Mouse (Mus musculus): Measurements from ENCODE around the gene Slc25a33. TPM values are rescaled to one million over a fixed set of nuclear protein-coding genes. Genes with fewer than 3 reads are reported as not detected.
"Not testable (repeated sequence)": the region's sequence is repeated elsewhere in the genome, so short reads cannot be mapped to it uniquely, and the experiment has no call there.

The Slc25a33 gene
- polyA plus RNA-seq, 1 experiment from 2014 or later = 22.0 TPM

- Histone ChIP-seq H3K4me3 (ENCODE audit: low read depth, low read length) (no peak overlapping the region), H3K4me2 (ENCODE audit: low read depth) (no peak overlapping the region), H3K27ac (ENCODE audit: low read depth, low read length) (no peak overlapping the region), H3K9me3 (ENCODE audit: control insufficient read depth, low read length) (no peaks in the 10 kb centered on the region), H3K27me3 (ENCODE audit: control insufficient read depth, insufficient read depth, low read length) (no peaks in the 10 kb centered on the region), H3K36me3 (ENCODE audit: control insufficient read depth, insufficient read depth, low read length) (0 out of 2 replicates have a peak, but pooled peaks cover 4% of the 10 kb centered on the region), H3K4me1 (ENCODE audit: control insufficient read depth, insufficient read depth, low read length) (peaks cover 7% of the 10 kb centered on the region; the same call in 1 of the 2 replicates), H3K9ac (ENCODE audit: low read length) (no peak overlapping the region)
- ATAC-seq (ENCODE audit: insufficient read depth, low FRiP score, low TSS enrichment) (no peak), DNase-seq (ENCODE audit: low spot score) (no peak)
- 69% methylated on average over 3 of the region's 3 CpGs for WGBS
Measured at GRCm38 (mm10) chr4:149752836-149753235, 21.2 kb downstream of the Slc25a33 start.

GRCm38 (mm10) chr4:149752124-149752799, 21.8 kb downstream of the Slc25a33 start:
- Histone ChIP-seq H3K36me3 (ENCODE audit: control insufficient read depth, insufficient read depth, low read length) (0 out of 2 replicates have a peak, but pooled peaks cover 4% of the 10 kb centered on the region), H3K27ac (ENCODE audit: low read depth, low read length) (0 out of 2 replicates have a peak overlapping the region, but pooled peaks have one; percentile 8), H3K4me2 (ENCODE audit: low read depth) (no peak overlapping the region)

GRCm38 (mm10) chr4:149750671-149751070, 23.4 kb downstream of the Slc25a33 start:
- peaks cover 7% of the 10 kb centered on the region; the same call in 1 of the 2 replicates for H3K4me1 ChIP-seq (ENCODE audit: control insufficient read depth, insufficient read depth, low read length)
- 38% methylated on average over 5 of the region's 5 CpGs for WGBS
- 0 out of 2 replicates have a peak, but pooled peaks cover 3% of the 10 kb centered on the region for H3K36me3 ChIP-seq (ENCODE audit: control insufficient read depth, insufficient read depth, low read length)
- no peak overlapping the region for H3K27ac ChIP-seq (ENCODE audit: low read depth, low read length)
- no peaks in the 10 kb centered on the region for H3K9me3 ChIP-seq (ENCODE audit: control insufficient read depth, low read length)
- no peak overlapping the region for H3K4me2 ChIP-seq (ENCODE audit: low read depth)
- no peak overlapping the region for H3K9ac ChIP-seq (ENCODE audit: low read length)
- DNase-seq (ENCODE audit: low spot score) (no peak), ATAC-seq (ENCODE audit: insufficient read depth, low FRiP score, low TSS enrichment) (no peak)
- H3K27me3 ChIP-seq (ENCODE audit: control insufficient read depth, insufficient read depth, low read length) = no peaks in the 10 kb centered on the region
- no peak overlapping the region for H3K4me3 ChIP-seq (ENCODE audit: low read depth, low read length)

More at GRCm38 (mm10) chr4:149752124-149752799, 21.8 kb downstream of the Slc25a33 start:
- no peaks in the 10 kb centered on the region for H3K27me3 ChIP-seq (ENCODE audit: control insufficient read depth, insufficient read depth, low read length)
- ATAC-seq (ENCODE audit: insufficient read depth, low FRiP score, low TSS enrichment) (no peak), DNase-seq (ENCODE audit: low spot score) (peak; percentile 75)
- no peak overlapping the region for H3K4me3 ChIP-seq (ENCODE audit: low read depth, low read length)
- H3K9me3 ChIP-seq (ENCODE audit: control insufficient read depth, low read length) = no peaks in the 10 kb centered on the region
- peaks cover 7% of the 10 kb centered on the region; the same call in 1 of the 2 replicates for H3K4me1 ChIP-seq (ENCODE audit: control insufficient read depth, insufficient read depth, low read length)
- H3K9ac ChIP-seq (ENCODE audit: low read length) = no peak overlapping the region; the same call in 1 of the 2 replicates
- WGBS = 25% methylated on average over 17 of the region's 17 CpGs

GRCm38 (mm10) chr4:149749663-149750015, 24.4 kb downstream of the Slc25a33 start:
- not testable (repeated sequence) for H3K27ac ChIP-seq (ENCODE audit: low read depth, low read length); DNase-seq (ENCODE audit: low spot score); H3K4me3 ChIP-seq (ENCODE audit: low read depth, low read length); H3K9me3 ChIP-seq (ENCODE audit: control insufficient read depth, low read length); H3K27me3 ChIP-seq (ENCODE audit: control insufficient read depth, insufficient read depth, low read length); H3K36me3 ChIP-seq (ENCODE audit: control insufficient read depth, insufficient read depth, low read length); H3K4me1 ChIP-seq (ENCODE audit: control insufficient read depth, insufficient read depth, low read length); H3K9ac ChIP-seq (ENCODE audit: low read length); H3K4me2 ChIP-seq (ENCODE audit: low read depth); ATAC-seq (ENCODE audit: insufficient read depth, low FRiP score, low TSS enrichment)
- WGBS = 90% methylated on average over 3 of the region's 3 CpGs

GRCm38 (mm10) chr4:149749003-149749662, 24.9 kb downstream of the Slc25a33 start:
- DNase-seq (ENCODE audit: low spot score) (no peak), ATAC-seq (ENCODE audit: insufficient read depth, low FRiP score, low TSS enrichment) (no peak)
- H3K9ac ChIP-seq (ENCODE audit: low read length) = no peak overlapping the region
- no peaks in the 10 kb centered on the region for H3K9me3 ChIP-seq (ENCODE audit: control insufficient read depth, low read length)
- peaks cover 7% of the 10 kb centered on the region; the same call in 1 of the 2 replicates for H3K4me1 ChIP-seq (ENCODE audit: control insufficient read depth, insufficient read depth, low read length)
- H3K27me3 ChIP-seq (ENCODE audit: control insufficient read depth, insufficient read depth, low read length) = no peaks in the 10 kb centered on the region
- 65% methylated on average over 18 of the region's 18 CpGs for WGBS
- H3K27ac ChIP-seq (ENCODE audit: low read depth, low read length) = no peak overlapping the region
- no peak overlapping the region for H3K4me3 ChIP-seq (ENCODE audit: low read depth, low read length)
- H3K36me3 ChIP-seq (ENCODE audit: control insufficient read depth, insufficient read depth, low read length) = 0 out of 2 replicates have a peak, but pooled peaks cover 2% of the 10 kb centered on the region
- no peak overlapping the region for H3K4me2 ChIP-seq (ENCODE audit: low read depth)

- no peak overlapping the region for H3K9ac ChIP-seq (ENCODE audit: low read length)
- ATAC-seq (ENCODE audit: insufficient read depth, low FRiP score, low TSS enrichment) (no peak), DNase-seq (ENCODE audit: low spot score) (no peak)
- no peak overlapping the region for H3K4me2 ChIP-seq (ENCODE audit: low read depth)
- 72% methylated on average over 7 of the region's 7 CpGs for WGBS
- H3K4me3 ChIP-seq (ENCODE audit: low read depth, low read length) = no peak overlapping the region
- no peaks in the 10 kb centered on the region for H3K4me1 ChIP-seq (ENCODE audit: control insufficient read depth, insufficient read depth, low read length)
- peaks cover 12% of the 10 kb centered on the region for H3K36me3 ChIP-seq (ENCODE audit: control insufficient read depth, insufficient read depth, low read length)
- H3K27me3 ChIP-seq (ENCODE audit: control insufficient read depth, insufficient read depth, low read length) = no peaks in the 10 kb centered on the region
- H3K27ac ChIP-seq (ENCODE audit: low read depth, low read length) = no peak overlapping the region
- H3K9me3 ChIP-seq (ENCODE audit: control insufficient read depth, low read length) = no peaks in the 10 kb centered on the region
Measured at GRCm38 (mm10) chr4:149744119-149744518, 30.0 kb downstream of the Slc25a33 start.

GRCm38 (mm10) chr4:149742011-149742530, 32.0 kb downstream of the Slc25a33 start:
- Histone ChIP-seq H3K27ac (ENCODE audit: low read depth, low read length) (no peak overlapping the region), H3K27me3 (ENCODE audit: control insufficient read depth, insufficient read depth, low read length) (no peaks in the 10 kb centered on the region), H3K4me2 (ENCODE audit: low read depth) (no peak overlapping the region), H3K4me1 (ENCODE audit: control insufficient read depth, insufficient read depth, low read length) (peaks cover under 1% of the 10 kb centered on the region), H3K4me3 (ENCODE audit: low read depth, low read length) (no peak overlapping the region), H3K9ac (ENCODE audit: low read length) (no peak overlapping the region), H3K9me3 (ENCODE audit: control insufficient read depth, low read length) (no peaks in the 10 kb centered on the region), H3K36me3 (ENCODE audit: control insufficient read depth, insufficient read depth, low read length) (peaks cover 10% of the 10 kb centered on the region)
- DNase-seq (ENCODE audit: low spot score) (no peak), ATAC-seq (ENCODE audit: insufficient read depth, low FRiP score, low TSS enrichment) (no peak)
- WGBS = 96% methylated on average over 14 of the region's 14 CpGs

- ATAC-seq (ENCODE audit: insufficient read depth, low FRiP score, low TSS enrichment) (no peak), DNase-seq (ENCODE audit: low spot score) (no peak)
- WGBS = 88% methylated on average over 7 of the region's 7 CpGs
- Histone ChIP-seq H3K27ac (ENCODE audit: low read depth, low read length) (no peak overlapping the region), H3K27me3 (ENCODE audit: control insufficient read depth, insufficient read depth, low read length) (no peaks in the 10 kb centered on the region), H3K36me3 (ENCODE audit: control insufficient read depth, insufficient read depth, low read length) (peaks cover 10% of the 10 kb centered on the region), H3K4me3 (ENCODE audit: low read depth, low read length) (no peak overlapping the region), H3K4me2 (ENCODE audit: low read depth) (no peak overlapping the region), H3K4me1 (ENCODE audit: control insufficient read depth, insufficient read depth, low read length) (peaks cover 15% of the 10 kb centered on the region), H3K9ac (ENCODE audit: low read length) (no peak overlapping the region), H3K9me3 (ENCODE audit: control insufficient read depth, low read length) (no peaks in the 10 kb centered on the region)
Measured at GRCm38 (mm10) chr4:149740301-149740700, 33.8 kb downstream of the Slc25a33 start.

All from neural tube, embryonic 11.5 days (tissue).